Mouse (Mus musculus): ENCODE measurements around the gene Piezo1. TPM values are rescaled to one million over a fixed set of nuclear protein-coding genes. Genes with fewer than 3 reads are reported as not detected.

Gene Piezo1
- polyA plus RNA-seq, 1 experiment from 2014 or later: 14.7 TPM

DNA sequence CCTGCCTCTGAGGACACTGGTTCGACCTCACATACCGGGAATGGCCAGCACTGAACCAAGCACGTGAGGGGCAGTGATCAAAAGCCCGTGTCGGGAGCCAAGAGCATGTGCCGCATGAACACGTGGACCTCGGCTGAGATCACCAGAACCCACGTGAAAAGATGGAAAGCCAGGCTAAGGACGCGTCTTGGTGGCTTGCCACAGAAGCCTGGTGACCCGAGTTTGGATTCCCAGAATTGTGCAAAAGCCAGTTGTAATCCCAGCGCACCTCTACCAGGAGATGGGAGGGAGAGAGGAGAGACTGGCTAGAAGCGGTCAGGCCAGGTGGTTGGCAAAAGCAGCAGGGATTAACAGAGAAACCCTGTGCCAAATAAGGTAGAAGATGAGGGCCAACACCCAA lies 35.4 kb downstream of the Piezo1 start:
- no peaks in the 10 kb centered on the region for H3K27me3 ChIP-seq
- peaks cover 12% of the 10 kb centered on the region; the same call in 1 of the 2 replicates for H3K36me3 ChIP-seq
- peaks cover 42% of the 10 kb centered on the region for H3K4me1 ChIP-seq
- no peaks in the 10 kb centered on the region for H3K9me3 ChIP-seq
- H3K9ac ChIP-seq: no peak overlapping the region
- 93% methylated on average over 14 of the region's 14 CpGs for WGBS
- no peak overlapping the region for H3K27ac ChIP-seq
- H3K4me3 ChIP-seq: no peak overlapping the region
- no peak for ATAC-seq (ENCODE audit: low FRiP score, low read depth)
- H3K4me2 ChIP-seq (replicated peaks): no peak overlapping the region

DNA sequence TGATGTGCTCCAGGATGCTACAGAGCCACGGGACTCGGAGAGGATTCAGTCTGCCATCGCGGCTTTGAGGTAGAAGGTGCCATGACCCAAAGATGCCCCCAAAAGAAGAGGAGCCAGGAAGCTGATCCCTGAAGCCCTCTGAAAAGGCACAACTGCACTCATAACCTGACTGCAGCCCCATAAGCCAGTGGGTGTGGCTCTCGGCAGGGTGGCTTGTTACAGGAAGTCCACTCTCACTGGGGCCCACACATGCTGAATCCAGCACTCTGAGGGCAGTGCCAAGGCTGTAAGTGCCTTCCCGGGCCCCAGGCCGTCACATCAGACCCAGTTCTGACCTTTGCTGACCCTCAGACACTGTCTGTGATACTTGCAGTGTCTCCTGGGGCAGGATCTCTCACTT lies 38.7 kb downstream of the Piezo1 start:
- peaks cover 17% of the 10 kb centered on the region; the same call in 1 of the 2 replicates for H3K36me3 ChIP-seq
- no peak overlapping the region for H3K9ac ChIP-seq
- 69% methylated on average over 7 of the region's 7 CpGs for WGBS
- peaks cover 24% of the 10 kb centered on the region for H3K4me1 ChIP-seq
- no peak for ATAC-seq (ENCODE audit: low FRiP score, low read depth)
- H3K9me3 ChIP-seq: no peaks in the 10 kb centered on the region
- no peak overlapping the region; the same call in 1 of the 2 replicates for H3K27ac ChIP-seq
- H3K4me2 ChIP-seq (replicated peaks): no peak overlapping the region
- no peaks in the 10 kb centered on the region for H3K27me3 ChIP-seq
- no peak overlapping the region for H3K4me3 ChIP-seq

DNA sequence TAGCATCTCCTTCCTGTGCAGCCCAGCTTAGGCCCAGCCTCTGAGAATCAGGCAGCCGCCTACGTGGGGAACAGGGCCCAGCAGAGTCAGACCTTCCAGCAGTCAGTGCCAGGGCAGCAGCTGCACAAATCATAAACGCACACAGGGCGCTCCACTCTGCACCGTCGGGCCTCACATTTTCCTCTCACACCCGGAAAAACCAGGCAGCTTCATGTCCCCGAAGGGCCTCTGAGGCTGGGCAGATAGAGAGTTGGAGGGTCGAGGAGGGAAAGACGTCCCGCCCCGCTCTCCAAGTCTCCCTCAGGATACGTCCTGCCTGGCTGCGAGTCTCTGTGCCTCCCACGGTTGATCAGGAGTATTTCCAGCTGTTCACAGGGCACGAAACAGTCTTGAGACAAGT lies 39.6 kb downstream of the Piezo1 start:
- H3K4me1 ChIP-seq: peaks cover 17% of the 10 kb centered on the region
- H3K36me3 ChIP-seq: peaks cover 22% of the 10 kb centered on the region; the same call in 1 of the 2 replicates
- no peak overlapping the region for H3K4me3 ChIP-seq
- no peak overlapping the region for H3K4me2 ChIP-seq (replicated peaks)
- H3K9ac ChIP-seq: 0 out of 2 replicates have a peak overlapping the region, but pooled peaks have one; percentile 21
- H3K9me3 ChIP-seq: no peaks in the 10 kb centered on the region
- peak; percentile 51; the same call in 1 of the 2 replicates for ATAC-seq (ENCODE audit: low FRiP score, low read depth)
- WGBS: 59% methylated on average over 16 of the region's 16 CpGs
- H3K27me3 ChIP-seq: no peaks in the 10 kb centered on the region
- peak overlapping the region; percentile 55; the same call in 1 of the 2 replicates for H3K27ac ChIP-seq

DNA sequence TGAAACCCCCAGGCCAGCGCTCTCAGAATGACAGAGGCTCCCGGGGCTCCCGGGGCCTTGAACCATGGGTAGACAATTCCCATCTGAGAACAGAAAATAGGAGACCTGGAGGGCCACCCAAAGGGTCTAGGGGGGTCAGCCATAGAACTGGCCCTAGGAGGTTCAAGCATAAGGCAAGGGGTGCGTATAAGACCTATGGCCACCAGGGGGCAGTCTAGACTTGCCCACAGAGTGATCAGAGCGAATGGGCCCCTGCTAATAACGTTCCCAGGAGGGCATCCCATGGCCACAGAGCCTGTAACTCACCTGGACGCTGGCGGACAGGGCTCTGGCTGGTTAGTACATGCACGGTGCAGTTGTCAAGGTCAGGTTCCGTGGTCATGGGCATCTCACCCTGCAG lies 50.3 kb downstream of the Piezo1 start:
- Histone ChIP-seq H3K27ac (no peak overlapping the region), H3K4me2 (replicated peaks) (no peak overlapping the region), H3K4me1 (0 out of 2 replicates have a peak, but pooled peaks cover 7% of the 10 kb centered on the region), H3K9ac (no peak overlapping the region), H3K27me3 (no peaks in the 10 kb centered on the region), H3K36me3 (peaks cover 67% of the 10 kb centered on the region), H3K4me3 (no peak overlapping the region), H3K9me3 (no peaks in the 10 kb centered on the region)
- ATAC-seq (ENCODE audit: low FRiP score, low read depth): peak; percentile 35; the same call in 1 of the 2 replicates
- WGBS: 29% methylated on average over 10 of the region's 10 CpGs

DNA sequence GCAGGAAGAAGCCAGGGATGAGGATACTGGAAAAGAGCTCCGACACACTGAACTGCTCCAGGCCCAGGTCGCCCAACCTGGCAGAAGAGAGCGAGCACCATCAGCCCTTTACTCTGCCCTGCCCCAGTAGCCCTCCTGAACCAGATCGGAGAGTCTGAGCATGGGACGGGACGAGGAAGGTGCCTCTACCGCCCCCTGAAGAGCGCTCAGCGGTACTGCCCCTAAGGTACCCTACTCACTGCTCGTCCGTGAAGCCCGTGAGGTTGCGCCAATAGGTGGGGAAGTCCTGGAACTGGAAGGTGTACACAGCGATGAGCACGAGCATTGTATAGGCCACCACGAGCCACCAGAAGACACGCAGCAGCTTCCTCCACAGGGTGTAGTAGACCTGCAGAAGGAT lies 53.2 kb downstream of the Piezo1 start:
- WGBS: 72% methylated on average over 17 of the region's 17 CpGs
- Histone ChIP-seq H3K9ac (no peak overlapping the region), H3K9me3 (no peaks in the 10 kb centered on the region), H3K36me3 (peaks cover 85% of the 10 kb centered on the region), H3K27ac (no peak overlapping the region), H3K4me2 (replicated peaks) (no peak overlapping the region), H3K4me3 (no peak overlapping the region), H3K27me3 (no peaks in the 10 kb centered on the region), H3K4me1 (0 out of 2 replicates have a peak, but pooled peaks cover 3% of the 10 kb centered on the region)
- no peak for ATAC-seq (ENCODE audit: low FRiP score, low read depth)

DNA sequence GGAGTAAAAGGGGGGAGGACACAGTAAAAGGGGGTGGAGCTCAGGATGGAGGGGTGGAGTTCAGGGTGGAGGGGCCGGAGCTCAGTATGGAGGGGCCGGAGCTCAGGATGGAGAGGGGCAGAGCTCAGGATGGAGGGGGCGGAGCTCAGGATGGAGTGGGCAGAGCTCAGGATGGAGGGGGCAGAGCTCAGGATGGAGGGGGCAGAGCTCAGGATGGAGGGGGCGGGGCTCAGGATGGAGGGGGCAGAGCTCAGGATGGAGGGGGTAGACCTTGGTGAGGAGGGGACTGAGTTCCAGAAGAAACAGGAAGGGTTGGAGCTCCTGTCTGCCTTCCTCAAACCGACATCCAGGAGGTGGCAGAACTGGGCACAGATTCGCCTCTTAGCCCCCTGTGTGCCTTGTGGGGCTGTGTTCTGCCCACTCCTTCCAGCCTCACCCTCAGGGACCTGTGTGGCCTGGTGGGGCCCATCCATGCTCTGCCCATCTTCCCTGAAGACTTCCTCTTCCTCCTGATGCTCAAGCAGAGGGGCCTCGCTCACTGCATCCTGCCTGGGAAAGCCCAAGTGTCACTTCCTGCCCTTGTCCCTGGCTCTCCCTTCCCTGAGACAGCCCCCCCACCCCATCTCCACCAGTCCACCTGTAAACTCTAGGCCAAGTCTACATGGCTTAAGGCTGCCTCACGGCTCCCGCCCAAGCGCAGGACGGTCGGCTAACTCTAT lies 54.0 kb downstream of the Piezo1 start:
- no peak overlapping the region for H3K4me3 ChIP-seq
- 0 out of 2 replicates have a peak, but pooled peaks cover 3% of the 10 kb centered on the region for H3K4me1 ChIP-seq
- no peak overlapping the region for H3K9ac ChIP-seq
- WGBS: 88% methylated on average over 12 of the region's 12 CpGs
- H3K9me3 ChIP-seq: no peaks in the 10 kb centered on the region
- no peak for ATAC-seq (ENCODE audit: low FRiP score, low read depth)
- H3K4me2 ChIP-seq (replicated peaks): no peak overlapping the region
- H3K27me3 ChIP-seq: no peaks in the 10 kb centered on the region
- no peak overlapping the region for H3K27ac ChIP-seq
- peaks cover 89% of the 10 kb centered on the region for H3K36me3 ChIP-seq

DNA sequence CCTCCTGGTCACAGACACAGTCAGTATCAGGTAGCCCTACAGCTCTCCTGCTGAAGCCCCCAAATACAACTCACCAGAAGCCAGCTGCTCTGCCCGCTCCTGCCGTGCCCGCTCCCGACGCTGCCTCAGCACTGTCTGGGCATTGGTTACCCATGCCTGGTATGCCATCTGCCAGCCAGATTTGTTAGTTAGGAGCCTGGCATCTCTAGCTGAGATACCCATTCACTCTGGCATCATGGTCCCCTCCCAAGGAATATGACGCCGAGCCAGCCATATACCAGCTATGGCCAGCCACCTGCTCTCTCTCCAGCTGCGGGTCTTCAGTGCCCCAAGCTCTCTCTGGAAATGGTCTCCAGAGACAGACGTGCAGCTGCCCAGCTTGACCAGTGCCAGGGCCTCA lies 62.7 kb downstream of the Piezo1 start:
- H3K4me1 ChIP-seq: no peaks in the 10 kb centered on the region
- H3K36me3 ChIP-seq: peaks cover 98% of the 10 kb centered on the region
- H3K4me3 ChIP-seq: no peak overlapping the region
- 93% methylated on average over 9 of the region's 9 CpGs for WGBS
- no peak overlapping the region for H3K9ac ChIP-seq
- no peaks in the 10 kb centered on the region for H3K27me3 ChIP-seq
- no peak for ATAC-seq (ENCODE audit: low FRiP score, low read depth)
- H3K4me2 ChIP-seq (replicated peaks): no peak overlapping the region
- no peak overlapping the region for H3K27ac ChIP-seq
- no peaks in the 10 kb centered on the region for H3K9me3 ChIP-seq

DNA sequence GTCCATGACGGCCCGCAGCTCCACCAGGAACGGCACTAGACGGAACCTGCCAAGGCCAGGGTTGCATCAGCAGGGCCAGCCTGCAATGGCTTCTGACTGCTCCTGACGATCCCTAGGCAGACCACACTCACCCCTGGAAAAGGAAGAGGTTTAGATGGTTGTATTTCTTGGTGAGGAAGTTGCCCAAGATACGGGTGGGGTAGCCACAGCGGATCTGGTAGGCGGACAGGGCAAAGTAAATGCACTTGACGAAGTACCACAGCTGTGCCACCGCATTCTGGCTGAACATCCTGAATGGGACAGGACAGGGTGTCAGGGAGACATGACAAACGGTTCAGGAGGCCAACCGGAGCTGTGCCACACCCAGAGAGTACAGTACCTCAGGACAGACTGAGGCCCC lies 66.3 kb downstream of the Piezo1 start:
- Histone ChIP-seq H3K9ac (no peak overlapping the region), H3K27ac (no peak overlapping the region), H3K9me3 (no peaks in the 10 kb centered on the region), H3K4me3 (no peak overlapping the region), H3K4me2 (replicated peaks) (no peak overlapping the region), H3K27me3 (no peaks in the 10 kb centered on the region), H3K36me3 (peaks cover 99% of the 10 kb centered on the region), H3K4me1 (no peaks in the 10 kb centered on the region)
- ATAC-seq (ENCODE audit: low FRiP score, low read depth): no peak
- 90% methylated on average over 12 of the region's 12 CpGs for WGBS

DNA sequence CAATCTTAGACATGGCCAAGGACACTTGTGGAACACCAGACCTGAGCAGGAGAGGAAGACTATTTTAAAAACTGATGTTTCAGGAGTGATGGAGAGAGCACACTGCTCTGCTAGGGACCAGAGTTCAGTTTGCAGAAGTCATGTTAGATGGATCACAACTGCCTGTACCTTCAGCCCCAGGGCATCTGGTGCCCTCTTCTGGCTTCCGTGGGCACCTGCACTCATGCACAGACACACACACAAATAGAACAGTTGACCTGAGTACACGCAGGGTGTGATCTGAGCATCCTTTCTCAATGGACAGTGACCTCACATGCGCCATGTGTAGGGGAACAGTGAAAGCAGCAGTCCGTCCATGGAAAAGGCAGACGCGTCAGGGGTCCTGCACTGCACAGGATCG lies 67.3 kb downstream of the Piezo1 start:
- H3K4me1 ChIP-seq: no peaks in the 10 kb centered on the region
- 96% methylated on average over 7 of the region's 7 CpGs for WGBS
- no peaks in the 10 kb centered on the region for H3K27me3 ChIP-seq
- no peak for ATAC-seq (ENCODE audit: low FRiP score, low read depth)
- H3K4me3 ChIP-seq: no peak overlapping the region
- H3K27ac ChIP-seq: no peak overlapping the region
- H3K36me3 ChIP-seq: peaks cover 99% of the 10 kb centered on the region
- H3K4me2 ChIP-seq (replicated peaks): no peak overlapping the region
- no peak overlapping the region for H3K9ac ChIP-seq
- H3K9me3 ChIP-seq: no peaks in the 10 kb centered on the region

DNA sequence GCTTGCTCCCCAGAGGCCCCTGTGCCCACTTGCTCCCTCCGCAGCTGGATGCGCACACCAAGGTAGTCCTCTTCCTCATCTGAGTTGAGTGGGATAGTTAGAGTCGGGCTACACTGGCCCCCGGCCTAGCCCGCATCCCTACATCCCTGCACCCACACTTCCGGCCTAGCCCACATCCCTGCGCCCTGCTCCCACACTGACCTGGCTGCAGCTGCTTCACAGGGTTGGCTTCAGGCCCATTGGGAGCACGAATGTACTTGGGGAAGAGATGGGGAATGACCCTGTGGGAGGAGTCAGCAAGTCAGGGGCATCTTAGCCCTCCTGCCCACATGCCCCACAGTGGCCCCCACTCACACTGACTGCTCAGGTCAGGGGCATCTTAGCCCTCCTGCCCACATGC lies 68.7 kb downstream of the Piezo1 start:
- H3K4me2 ChIP-seq (replicated peaks): no peak overlapping the region
- H3K9me3 ChIP-seq: no peaks in the 10 kb centered on the region
- no peak overlapping the region for H3K9ac ChIP-seq
- ATAC-seq (ENCODE audit: low FRiP score, low read depth): no peak
- H3K27ac ChIP-seq: no peak overlapping the region
- no peaks in the 10 kb centered on the region for H3K27me3 ChIP-seq
- peaks cover 99% of the 10 kb centered on the region for H3K36me3 ChIP-seq
- H3K4me3 ChIP-seq: no peak overlapping the region
- 95% methylated on average over 8 of the region's 8 CpGs for WGBS
- no peaks in the 10 kb centered on the region for H3K4me1 ChIP-seq

DNA sequence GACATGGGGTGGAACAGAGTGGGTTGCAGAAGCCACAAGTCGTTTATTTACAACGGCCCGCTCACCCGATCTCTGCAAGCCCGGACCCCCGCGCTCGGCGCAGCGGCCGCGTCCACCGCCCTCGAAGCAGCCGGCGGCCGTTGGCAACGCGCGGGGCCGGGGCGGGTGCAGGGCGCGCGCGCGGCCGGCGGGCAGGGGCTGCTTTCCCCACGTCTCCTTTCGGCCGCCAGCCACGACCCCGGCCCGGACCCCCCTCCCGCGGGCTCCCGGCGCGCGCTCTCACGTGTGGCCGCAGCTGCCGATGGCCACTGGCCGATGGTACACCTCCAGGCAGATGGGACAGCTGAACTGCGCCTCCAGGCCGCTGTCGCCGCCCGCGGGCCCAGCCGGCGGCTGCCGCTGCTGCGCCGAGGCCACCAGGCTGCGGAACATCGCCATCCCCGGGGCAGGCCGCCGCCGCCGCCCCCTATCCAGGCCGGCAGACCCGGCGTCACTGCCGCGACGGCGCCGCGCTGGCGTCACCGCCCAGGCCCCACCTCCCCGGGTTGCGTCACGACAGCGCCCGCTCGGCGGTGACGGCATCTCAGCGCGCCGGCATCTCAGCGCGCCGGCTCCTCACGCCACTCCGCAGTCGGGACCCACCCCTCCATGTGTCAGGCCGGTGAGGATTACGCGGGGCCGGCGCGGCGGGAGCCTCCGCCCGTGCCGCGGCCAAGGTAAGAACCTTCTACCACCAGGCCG lies 75.4 kb downstream of the Piezo1 start, which contains the start of the genes Rnf166 and Ctu2:
Rnf166 (minus strand) TSS at position 485 of the 741 bp plus-strand sequence.
Ctu2 (plus strand) TSS at position 564 of the 741 bp plus-strand sequence.
- ATAC-seq (ENCODE audit: low FRiP score, low read depth): peak; percentile 93
- WGBS: under 1% methylated on average over 79 of the region's 103 CpGs
- Histone ChIP-seq H3K27me3 (no peaks in the 10 kb centered on the region), H3K36me3 (peaks cover 55% of the 10 kb centered on the region), H3K9ac (peak within 1 kb of the TSS; percentile 98), H3K9me3 (no peaks in the 10 kb centered on the region), H3K4me3 (peak within 1 kb of the TSS; percentile 98), H3K4me2 (replicated peaks) (peak within 1 kb of the TSS; percentile 97), H3K4me1 (peaks cover 18% of the 10 kb centered on the region), H3K27ac (peak within 1 kb of the TSS; percentile 58; the same call in 1 of the 2 replicates)

DNA sequence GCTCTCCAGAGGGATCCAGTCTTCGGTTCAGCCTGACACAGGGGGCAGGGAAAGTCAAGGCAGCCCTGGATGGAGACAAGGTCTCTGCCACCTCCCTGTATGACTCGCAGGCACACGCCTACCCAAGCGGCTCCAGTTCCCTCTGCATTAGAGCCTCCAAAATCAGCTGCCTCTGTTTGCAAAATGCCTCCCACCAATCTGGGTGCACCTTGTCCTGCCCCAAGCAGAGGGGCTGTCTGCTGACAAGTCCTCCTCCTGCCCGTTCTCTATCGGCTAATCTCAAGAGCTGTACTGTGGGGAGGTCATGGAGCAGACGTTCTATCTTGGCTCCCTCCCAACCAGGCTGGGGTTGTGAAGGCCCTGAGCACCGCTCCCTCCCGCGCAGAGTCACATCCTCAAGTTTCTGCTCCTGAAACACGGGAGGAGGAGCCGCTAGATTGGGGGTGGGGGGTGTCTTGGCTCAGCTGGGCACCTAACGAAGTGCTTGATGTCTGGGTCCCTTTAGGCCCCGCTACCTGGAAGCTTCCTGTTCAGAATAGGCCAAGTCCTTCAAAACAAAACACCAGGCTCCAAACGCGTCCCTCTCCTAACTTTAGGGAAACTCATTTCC lies 76.1 kb downstream of the Piezo1 start:
- Histone ChIP-seq H3K36me3 (peaks cover 56% of the 10 kb centered on the region), H3K4me2 (replicated peaks) (peak overlapping the region; percentile 97), H3K27ac (peak overlapping the region; percentile 58; the same call in 1 of the 2 replicates), H3K9me3 (no peaks in the 10 kb centered on the region), H3K4me1 (peaks cover 18% of the 10 kb centered on the region), H3K9ac (peak overlapping the region; percentile 98), H3K27me3 (no peaks in the 10 kb centered on the region), H3K4me3 (peak overlapping the region; percentile 98)
- ATAC-seq (ENCODE audit: low FRiP score, low read depth): peak; percentile 6
- WGBS: 13% methylated on average over 16 of the region's 16 CpGs
